Mouse (Mus musculus) lung, postnatal 4 days (tissue): ENCODE data around the gene Rpgr.

Experiments used
- DNase-seq, 2 experiments: peaks; one replicate each; pipeline ENCODE4 v3.0.0; 2021

Gene Rpgr

DNA sequence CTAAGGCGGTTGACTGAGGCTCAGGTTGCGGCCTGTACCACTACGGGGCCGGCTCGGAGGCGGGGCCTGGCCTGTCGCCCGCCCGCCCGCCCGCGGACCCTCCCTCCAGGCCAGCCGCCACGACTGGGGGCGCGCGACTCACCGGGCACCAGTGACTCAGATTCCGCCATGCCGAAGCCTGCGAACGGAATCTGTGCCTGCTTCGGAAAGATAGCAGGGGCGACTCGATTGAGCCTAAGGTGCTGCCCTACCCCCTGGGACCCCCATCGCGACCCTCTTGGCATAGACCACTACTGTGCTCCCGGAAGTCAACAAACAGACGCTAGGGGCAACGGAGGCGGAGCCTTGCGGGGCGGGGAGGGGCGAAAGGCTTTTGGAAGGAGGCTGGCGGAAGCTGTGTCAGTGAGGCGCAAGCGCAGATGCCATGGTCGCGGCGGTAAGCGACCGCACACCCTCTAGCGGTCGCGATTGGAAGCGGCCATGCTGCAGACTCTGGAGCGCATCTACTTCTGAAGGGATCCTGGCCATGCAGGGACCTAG is at the start of gene Rpgr:
TSS of gene Rpgr (minus strand) at position 511 of the 540 bp plus-strand sequence.
- DNase-seq = peak; percentile 93 to 94

DNA sequence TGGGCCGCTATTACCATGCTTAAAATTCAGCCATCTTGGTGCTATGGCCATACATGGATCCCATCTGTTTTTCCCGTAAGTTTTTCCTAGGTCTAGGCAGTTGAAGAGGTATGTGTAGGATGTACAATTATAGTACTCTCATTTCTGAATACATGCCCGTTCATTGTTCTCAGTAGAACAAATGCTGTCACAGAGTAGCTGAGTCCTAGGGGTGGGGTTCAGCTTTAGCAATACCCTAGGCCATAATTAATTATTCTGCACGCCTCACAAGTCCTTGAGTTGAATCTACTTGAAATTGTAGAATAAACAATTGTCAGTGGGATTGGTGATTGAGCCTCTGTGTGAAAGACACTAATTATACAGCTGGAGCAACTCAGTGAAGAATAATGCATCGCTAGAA is 41.5 kb upstream of the Rpgr start:
- DNase-seq = no peak

DNA sequence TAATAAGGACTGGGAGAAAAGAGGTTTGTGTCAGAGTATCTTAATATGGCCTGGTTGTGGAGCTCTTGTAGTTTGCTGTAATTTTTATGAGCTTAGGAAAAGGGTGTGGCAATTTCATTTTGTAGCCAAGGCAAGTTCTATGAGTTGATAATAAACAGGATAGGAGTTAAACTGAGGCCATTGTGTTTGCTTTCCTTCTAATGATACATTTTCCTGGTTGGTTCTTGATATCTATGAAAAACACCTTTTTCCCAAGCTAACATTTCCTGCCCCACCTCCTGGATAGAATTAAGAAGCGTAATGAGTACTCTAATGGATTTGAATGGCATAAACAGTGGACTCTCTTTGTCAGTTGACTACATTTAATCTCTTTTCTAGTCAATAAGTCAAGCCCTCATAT is 41.1 kb upstream of the Rpgr start:
- DNase-seq = no peak

DNA sequence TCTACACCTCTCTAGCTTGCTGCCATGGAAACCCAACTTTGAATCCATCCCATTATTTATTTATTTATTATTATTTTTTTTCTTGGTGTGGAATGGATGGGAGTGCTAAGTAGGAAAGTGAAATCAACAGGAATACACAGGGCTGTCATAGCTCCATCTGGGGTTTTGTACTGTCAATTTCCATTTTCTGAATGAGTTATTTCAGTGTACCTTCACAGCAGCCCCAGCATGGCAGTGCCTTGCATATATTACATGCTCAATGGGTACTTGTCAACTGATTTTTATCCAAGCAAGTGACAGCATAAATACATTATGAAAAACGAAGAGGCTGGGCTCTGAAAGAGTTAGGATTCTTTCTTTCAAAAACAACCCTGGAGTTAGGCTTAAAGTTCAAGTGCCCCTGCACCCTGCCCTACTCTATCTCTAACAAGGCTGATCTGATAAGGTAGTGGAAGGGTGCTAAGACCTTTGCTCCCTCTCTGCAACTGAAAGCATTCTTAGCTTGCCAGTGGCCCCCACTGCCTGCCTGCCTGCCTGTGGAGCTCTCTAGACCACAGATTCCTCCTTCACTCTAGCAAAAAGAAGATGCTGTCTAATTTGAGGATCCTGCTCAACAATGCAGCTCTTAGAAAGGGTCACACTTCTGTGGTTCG is 35.3 kb upstream of the Rpgr start, which contains the start of gene Otc:
TSS of gene Otc (plus strand) at position 454 of the 653 bp plus-strand sequence.
- DNase-seq = no peak

DNA sequence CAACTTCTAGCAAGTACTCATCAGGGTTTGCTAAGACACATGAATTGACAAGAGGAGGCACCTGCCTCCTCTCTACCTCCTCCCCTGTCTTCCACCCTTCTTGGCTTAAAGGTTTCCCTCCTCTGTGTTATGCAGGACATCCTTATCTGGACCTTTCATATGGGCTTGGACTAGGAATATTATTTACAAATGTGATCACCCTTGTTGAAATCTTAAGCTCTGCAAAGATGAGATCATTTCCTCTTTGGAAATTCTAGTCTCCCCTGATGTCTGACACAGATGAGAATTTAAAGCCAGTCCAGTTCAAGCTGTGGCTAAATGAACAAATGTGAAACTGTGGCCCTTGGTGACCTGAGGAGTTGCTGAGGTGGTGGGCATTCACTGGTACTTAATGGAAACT is 34.6 kb upstream of the Rpgr start:
- no peak for DNase-seq

DNA sequence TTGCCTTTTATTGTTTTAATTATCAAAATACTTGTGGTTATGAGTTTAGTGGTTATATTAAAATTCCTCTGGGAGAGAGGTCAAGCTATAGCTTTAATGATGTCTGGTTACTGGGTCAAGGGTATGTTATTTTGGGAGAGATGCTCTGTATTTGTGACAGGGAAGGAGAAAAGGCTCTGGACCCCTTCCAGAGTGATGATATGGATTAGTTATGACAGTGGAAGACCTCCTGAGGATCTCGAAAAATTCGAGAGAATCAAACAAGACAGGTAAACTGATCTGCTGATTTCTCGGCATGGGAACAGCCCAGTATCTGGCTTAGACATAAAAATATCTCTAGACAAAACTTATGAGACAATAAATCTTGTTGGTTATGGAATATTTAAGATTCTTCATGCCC is 27.2 kb upstream of the Rpgr start:
- no peak for DNase-seq

DNA sequence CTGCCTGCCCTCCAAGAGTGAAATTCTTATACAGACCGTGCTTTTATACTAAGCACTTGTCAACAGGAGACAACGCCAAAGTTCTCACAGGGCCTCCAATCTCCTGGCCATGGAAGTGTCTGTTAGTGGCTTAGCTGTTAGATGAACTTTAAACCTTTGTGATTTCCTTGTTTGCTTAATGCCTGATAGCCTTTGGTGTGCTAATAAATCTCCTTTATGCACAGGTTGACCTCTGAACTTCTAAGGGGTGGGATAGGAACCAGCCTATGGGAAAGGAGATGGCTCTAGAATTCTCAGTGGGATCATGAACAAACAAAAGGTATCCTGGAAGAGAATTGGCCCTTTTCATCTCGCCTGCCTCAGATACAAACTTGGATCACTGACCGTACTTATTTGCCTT is 22.8 kb upstream of the Rpgr start:
- no peak for DNase-seq

DNA sequence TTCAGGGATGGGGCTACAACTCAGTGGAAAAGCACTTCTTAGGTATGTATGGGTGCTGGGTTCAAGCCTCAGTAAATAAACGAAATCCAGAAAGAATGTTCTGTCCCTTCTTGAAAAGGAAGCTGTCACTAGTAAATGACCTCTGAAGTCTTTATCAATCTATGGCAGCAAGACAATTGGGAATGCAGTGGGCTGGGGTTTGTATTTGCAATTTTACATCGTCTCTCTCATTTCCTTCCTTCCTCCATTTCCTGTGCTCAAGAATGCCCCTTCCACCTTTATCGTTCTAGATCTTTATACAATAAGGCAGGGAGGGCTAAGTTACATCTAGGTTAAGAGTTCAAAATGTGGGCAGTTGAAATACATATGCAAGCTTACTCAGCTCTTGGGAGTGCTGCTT is 17.9 kb upstream of the Rpgr start:
- DNase-seq = no peak

DNA sequence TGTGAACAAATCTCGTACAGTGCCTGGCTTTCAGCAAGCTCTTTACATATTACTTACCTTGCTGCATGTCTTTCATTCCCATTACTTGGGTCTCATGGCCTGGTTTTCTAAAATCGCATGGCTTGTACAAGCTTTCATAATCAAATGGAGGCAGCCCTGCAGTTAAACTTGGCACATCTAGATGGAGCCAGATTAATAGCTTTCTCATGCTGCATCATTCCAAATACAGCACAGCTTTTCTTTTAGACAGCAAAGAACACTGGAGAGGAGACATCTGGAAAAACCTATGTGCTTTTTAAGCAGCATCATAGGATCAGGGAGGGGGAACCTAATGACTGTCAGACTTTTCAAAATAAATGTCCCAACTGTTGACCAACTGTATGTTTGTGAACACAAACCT is 16.3 kb upstream of the Rpgr start:
- no peak for DNase-seq

DNA sequence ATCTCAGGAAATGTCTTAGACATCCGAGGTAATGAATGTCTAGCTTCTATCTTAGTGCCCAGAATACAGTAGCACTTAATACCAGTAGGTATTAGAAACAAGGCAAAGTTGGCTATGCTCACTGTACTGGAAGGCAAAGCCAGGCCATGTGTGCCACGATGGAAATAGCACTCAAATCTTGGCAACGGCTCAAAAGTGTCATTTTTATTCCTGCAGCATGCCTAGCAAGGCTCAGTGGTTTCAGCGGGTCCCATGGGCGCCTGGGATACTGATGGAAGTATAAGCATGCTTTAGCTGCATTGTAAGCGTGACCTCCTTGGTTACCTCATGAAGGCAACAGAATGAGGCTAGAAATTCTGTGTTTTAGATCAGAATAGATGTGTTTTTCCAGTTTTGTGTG is 2.6 kb upstream of the Rpgr start:
- no peak for DNase-seq

DNA sequence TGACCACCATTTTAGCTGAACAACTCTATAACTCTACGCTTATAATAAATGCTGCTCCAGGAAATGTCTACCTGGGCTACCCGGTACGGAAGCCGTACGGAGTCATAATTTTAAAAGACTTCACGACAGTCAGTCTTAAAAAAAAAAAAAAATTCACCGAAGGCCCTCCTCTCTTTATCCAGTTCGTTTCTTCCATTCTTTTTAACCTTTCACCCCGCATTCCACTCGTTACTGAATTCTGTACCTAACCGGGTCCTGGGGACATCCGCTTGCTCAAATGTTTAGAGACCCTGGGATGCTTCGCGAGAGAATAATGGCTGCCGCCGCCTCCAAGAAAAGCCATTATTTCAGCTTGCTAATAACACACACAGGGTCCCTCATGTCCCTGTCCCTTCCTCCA is 748 bp downstream of the Rpgr start:
- no peak for DNase-seq

DNA sequence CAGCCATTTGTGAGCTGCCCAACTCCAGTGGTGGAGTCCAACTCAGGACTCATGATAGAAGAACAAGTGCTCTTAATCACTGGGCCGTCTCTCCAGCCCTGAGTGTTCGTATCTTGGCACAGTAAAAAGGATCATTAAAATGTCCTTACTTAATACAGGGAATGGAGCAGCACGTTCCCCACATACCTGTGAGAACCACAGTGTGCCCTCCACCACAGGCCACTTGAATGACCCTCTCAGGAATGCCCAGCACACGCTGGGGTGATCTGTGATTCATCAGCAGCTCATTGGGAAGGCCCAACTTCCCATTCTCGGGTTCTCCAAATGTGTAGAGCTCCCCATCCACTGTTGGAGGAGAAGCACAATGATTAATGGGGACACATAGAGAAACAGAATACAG is 10.8 kb downstream of the Rpgr start:
- DNase-seq = no peak

DNA sequence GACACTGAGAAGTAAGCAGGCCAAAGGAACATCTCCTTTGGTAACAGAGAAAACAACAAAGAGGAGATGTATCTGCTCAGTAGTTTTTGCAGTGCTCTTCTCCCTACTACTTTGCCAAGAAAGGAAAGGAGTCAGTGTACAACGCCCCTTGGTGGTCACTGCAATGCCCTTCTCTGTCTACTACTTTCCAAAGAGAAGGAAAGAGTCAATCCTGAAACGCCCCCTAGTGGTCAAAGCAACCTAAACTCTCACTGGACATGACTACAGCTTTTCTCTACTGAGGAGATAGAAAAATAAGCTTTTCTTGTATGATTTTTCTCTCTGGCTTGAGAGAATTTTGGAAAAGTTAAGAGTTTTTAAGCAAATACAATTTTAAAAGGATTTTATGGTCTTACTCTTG is 15.4 kb downstream of the Rpgr start:
- peak in 1 of 2 experiments; percentile 41 for DNase-seq

DNA sequence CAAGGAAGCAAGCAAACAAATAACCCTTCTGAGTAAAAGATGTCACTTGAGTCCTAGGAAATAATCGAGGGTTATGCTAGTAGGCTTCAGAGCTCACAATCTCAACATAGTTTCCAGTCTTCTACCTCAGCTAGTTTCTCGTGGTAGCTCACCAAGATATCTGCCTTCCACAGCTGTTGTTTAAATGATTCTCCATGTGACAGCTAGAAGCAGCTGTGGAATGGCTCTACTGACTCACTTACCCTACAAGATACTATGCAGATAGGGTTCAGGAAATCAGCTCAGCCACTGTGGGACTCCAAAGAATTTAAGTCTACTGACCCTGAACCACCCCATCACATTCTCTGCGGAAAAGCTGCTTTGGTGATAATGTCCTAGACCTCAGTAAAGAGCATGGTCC is 64.3 kb downstream of the Rpgr start:
- DNase-seq = no peak

DNA sequence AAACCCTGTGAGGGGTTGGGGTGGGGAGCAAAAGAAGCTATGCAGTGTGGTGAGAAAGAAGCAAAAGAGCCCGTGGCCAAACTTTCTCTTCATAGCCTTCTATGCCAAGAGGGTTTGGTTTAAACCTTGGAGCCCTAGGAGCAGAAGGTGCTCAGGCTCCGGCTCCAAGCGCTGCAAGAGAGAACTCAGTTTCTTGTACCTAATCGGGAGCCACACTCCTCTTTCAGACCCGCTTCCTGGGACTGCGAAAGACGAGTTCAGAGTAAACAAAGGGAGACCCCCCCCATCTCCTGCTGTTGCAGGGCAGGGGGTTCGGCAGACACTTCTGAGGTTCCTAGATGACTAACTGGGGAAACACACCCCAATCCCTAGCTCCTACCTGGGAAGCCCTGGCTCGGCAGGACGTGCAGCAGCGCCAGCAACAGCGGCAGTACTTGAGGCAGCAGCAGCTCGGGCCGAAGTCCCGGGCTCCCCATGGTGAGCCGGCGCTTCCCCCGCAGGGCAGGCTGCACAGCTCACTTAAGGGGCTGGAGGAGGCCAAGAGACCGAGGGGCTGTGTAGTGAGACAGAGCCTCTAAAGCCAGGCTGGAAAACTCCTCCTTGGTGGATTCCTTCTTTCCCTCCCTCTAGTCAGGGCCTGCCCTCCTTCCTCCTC is 99.5 kb downstream of the Rpgr start, which contains the start of gene Srpx:
TSS of gene Srpx (minus strand) at position 645 of the 655 bp plus-strand sequence.
- peak; percentile 7 to 42 for DNase-seq

DNA sequence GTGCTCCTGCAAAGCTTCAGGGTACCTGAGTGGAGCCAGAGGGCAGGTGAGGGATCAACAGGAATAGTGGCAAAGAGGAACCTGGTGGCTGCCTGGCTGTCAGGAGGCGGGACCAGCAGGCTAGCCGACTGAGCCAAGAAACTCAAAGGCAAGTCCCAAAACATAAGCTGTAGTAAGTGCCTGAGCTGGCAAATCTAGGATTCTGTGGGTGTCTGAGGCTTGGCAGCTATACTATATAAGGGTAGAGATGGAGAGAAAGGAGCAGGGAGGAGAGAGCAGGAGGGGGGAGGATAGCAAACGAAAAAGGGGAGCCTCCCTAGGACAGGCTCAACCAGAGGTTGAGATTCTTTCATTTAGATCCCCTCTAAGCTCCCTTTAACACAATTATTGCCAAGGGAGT is 100.9 kb downstream of the Rpgr start:
- no peak for DNase-seq

DNA sequence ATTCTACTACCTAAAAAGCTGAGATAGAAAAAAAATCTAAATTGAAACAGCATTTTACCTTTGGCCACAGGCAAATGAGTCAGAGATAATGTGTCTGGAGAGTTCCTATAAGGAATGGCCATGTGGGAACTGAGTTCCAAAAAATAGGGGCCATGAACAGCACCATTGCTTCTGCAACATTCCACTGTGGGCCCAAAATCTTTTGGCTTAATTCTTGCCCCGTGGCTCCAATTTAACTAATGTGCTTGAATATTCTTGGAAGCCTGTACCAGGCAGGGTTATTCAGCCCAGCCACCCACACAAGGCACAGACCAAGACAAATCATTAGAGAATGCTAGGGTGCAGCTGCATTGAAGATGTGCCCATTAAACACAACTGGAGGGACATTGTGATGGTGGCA is 106.0 kb downstream of the Rpgr start:
- no peak for DNase-seq

DNA sequence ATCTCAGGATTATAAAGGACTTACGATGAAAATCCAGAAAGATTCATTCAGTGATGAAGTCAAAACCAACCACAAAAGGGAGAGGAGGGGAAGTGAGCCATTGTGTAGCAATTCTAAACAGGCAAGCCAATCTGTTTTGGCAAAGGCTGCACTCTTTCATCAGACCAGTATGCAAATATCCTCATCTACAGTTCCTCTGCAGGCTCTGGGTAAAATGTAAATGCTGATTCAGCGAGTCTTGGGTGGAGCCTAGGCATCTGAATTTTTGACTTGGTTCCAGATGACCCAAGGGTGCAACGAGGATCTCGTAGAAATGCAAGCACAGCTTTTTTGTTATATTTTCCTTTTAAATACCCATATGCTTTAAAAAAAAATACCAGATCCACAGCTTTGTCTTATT is 108.2 kb downstream of the Rpgr start:
- peak in 1 of 2 experiments; percentile 26 for DNase-seq

DNA sequence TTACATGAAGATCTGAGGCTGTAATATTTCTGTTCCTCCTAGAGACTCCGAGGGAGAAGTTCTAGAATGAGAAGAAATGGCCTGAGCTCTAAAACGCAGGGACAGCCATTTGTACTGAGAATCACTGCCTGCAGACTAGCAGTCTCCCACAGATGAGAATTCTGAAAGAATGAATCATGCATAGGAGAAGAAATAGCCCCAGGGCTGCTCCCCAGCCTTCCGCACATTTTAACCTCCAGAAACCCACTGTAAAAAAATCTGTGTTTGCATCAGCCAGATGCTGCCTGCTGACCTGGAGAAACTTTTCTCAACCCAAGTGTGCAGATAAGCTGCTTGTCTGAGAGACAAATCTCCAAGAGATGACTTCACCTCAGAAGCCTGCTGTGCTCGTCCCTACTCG is 111.2 kb downstream of the Rpgr start:
- no peak for DNase-seq

DNA sequence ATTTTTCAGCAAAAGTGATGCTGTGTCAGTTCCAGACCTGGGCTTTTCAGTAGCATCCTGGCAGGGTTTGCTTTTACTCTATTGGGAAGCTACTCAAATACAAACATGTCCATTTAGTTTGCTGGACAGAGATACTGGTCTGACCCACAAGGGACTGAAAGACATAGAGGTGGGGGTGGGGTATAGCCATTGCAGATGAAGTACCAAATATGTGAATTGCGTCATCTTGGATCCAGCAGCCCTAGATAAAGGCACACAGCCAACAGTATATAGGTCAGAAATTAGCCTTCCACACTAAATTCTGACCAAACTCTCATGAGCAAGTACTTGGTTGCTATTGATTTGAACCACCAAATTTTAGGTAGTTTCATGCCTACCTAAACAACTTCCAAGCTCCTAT is 114.0 kb downstream of the Rpgr start:
- DNase-seq = no peak

DNA sequence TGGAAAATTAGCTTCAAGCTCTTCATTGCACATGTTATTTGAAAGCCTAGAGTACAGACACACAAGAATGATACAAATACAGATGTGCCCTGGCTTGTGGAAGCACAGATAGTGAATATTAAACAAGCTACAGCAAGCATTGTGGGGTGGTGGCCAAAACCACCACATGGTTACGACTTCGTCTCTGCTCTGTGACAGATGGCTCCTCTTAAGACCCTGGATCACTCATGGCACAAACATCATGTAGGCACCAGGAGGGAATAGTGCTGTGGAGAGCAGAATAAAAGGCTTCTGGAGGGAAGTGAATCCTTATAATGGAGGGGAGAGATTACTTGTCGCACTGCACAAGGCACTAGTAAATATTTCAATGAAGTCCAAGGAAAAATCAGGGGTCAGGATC is 120.9 kb downstream of the Rpgr start:
- DNase-seq = no peak

DNA sequence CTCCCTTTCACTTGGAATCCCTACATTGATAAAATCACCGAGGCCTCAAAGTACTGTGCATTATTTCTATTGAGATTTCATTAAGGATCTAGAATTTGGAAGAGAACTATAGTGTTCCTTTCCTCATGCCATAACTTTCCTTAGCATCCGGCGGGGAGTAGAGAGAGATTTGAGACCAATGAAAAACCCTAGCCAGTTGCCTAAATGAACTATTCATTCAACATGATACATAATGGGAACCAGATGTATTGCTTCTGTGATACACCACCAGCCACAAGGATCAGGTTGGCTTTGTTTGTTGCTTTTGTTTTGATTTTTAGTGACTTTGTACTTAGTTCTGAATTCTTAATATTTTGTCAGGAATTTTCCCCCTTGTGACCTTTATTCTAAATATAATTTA is 136.3 kb downstream of the Rpgr start:
- no peak for DNase-seq

DNA sequence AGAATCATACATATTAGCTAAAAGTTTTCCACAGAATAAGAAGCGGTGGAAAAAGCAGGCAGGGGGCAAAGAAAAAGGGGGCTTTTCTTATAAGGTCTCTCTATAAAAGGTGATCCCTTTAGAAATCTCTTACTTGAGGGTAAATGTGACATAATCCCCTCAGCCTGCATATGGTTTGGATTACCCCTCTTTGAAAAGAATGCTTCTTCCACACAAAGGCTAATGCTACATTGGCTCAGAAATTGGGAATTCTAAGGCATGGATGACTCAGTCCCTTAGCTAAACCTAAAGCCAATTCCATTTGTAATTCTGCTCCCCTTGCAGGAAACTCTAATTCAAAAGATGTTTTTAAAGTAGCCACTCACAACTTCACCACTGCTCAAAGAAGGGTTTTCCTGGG is 136.7 kb downstream of the Rpgr start:
- no peak for DNase-seq

DNA sequence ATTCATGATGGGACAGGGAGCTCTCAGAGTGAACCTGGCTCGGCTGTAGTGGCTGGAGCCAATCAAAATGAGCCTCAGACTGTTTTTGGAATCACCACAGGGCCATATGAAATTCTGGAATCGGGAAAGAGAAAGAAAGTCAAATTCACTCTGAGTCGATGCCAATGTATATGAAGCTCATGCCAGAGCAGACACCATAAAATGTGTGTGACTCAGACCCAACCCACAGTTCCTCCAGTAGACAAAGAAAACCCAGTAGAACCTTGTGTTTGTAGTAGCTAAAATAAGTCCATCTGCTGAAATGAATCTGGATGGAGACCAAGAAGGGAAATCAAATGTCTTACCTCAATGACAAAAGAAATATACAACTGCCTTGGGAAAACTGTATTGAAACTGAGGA is 142.8 kb downstream of the Rpgr start:
- DNase-seq = no peak

DNA sequence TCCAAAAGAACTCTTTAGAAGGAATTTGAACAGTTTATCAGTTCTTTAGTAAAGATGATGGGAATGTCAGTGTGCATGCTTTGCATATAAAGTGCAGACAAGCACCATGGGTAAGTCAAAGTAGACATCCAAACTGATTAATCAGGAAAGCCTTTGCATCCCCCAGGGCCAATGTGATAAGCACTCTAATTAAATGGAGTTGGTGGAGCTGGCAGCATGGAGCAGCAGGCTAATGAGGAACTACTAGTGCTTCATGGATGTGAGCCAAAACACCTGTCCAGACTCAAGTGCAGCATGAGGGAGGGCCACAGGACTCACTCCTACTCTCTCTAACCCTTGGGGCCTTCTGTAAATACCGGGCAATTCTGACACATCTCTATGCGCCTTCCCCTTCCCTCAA is 145.2 kb downstream of the Rpgr start:
- DNase-seq = no peak
